ENCODE assay signal across 30 mouse cellular contexts in the genomic region with DNA sequence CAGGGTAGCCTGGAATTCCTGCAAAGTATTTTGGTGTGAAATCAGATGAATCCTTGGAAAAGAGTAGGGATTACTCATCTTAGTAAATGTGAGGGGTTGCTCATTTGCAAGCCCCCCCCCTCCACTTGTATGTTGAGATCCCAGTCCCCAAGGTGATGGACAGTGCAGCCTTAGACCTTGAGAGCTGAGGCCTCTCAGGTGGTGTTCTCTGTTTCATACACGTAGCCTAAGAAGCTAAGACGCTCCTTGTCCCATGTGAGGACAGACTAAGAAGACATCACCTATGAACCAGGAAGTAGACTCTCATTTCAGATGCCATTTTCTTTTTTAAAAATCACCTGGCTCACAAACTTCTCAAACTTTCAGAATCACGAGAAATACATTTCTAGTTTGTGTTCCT.
DNase-seq lines count a peak whose midpoint lies in the region; ATAC-seq and TF ChIP-seq lines count a peak whose summit lies in the region.
"Had no signal": no experiment of that assay in that cellular context is flagged by ENCODE, and none has a peak within 500 bp of the region (broad histone marks: within the 10 kb centered on the region; RNA-seq: fewer than 3 reads in every experiment).

No protein-coding gene starts in this region.

- no peaks in the 10 kb centered on the region for H3K27me3 ChIP-seq in intestine, embryonic 14.5 days (replicated peaks; ENCODE audit: control insufficient read depth, insufficient read depth, low read length)
- H3K27me3 ChIP-seq in intestine, postnatal 0 days (replicated peaks; ENCODE audit: control insufficient read depth, insufficient read depth, low read length): no peaks in the 10 kb centered on the region
- no peaks in the 10 kb centered on the region for H3K27me3 ChIP-seq in lung, embryonic 16.5 days (ENCODE audit: control insufficient read depth, insufficient read depth, low read depth, low read length)
- H3K27me3 ChIP-seq in lung, postnatal 0 days (replicated peaks; ENCODE audit: insufficient read depth, low read length): no peaks in the 10 kb centered on the region
- H3K27me3 ChIP-seq in stomach, postnatal 0 days (ENCODE audit: control insufficient read depth, insufficient read depth, low read length): no peaks in the 10 kb centered on the region
- H3K27me3 ChIP-seq: CH12.LX; embryonic facial prominence, embryonic 13.5 days; embryonic facial prominence, embryonic 15.5 days; forebrain, embryonic 12.5 days; Patski had no signal

- ATAC-seq in intestine, embryonic 14.5 days (replicated peaks; ENCODE audit: low FRiP score, low TSS enrichment, low read depth): no peak
- ATAC-seq in intestine, postnatal 0 days: no peak
- ATAC-seq in lung, embryonic 16.5 days (ENCODE audit: low read depth): no peak
- no peak for ATAC-seq in lung, postnatal 0 days
- peak; percentile 59; the same call in 1 of the 2 replicates for ATAC-seq in stomach, postnatal 0 days (ENCODE audit: low FRiP score, low TSS enrichment)
- ATAC-seq: activated CD4-positive, CD25-positive, alpha-beta regulatory T cell, adult 4 months; CD4-positive, CD25-positive, alpha-beta regulatory T cell, adult 4 months; forebrain, embryonic 14.5 days; Patski had no signal

- TF ChIP-seq EP300 in lung, postnatal 0 days (IDR thresholded peaks at IDR 0.05): no peak
- TF ChIP-seq EP300 in stomach, postnatal 0 days (optimal IDR thresholded peaks at IDR 0.05): no peak

- no peaks in the 10 kb centered on the region for H3K36me3 ChIP-seq in intestine, embryonic 14.5 days (ENCODE audit: control insufficient read depth, insufficient read depth, low read length)
- no peaks in the 10 kb centered on the region for H3K36me3 ChIP-seq in intestine, postnatal 0 days (ENCODE audit: control insufficient read depth, insufficient read depth)
- H3K36me3 ChIP-seq in lung, embryonic 16.5 days (ENCODE audit: control insufficient read depth, insufficient read depth, low read length): no peaks in the 10 kb centered on the region
- H3K36me3 ChIP-seq in lung, postnatal 0 days (ENCODE audit: insufficient read depth, low read length): no peaks in the 10 kb centered on the region
- no peaks in the 10 kb centered on the region for H3K36me3 ChIP-seq in stomach, postnatal 0 days (ENCODE audit: control insufficient read depth, insufficient read depth, low read length)
- H3K36me3 ChIP-seq: embryonic facial prominence, embryonic 13.5 days; embryonic facial prominence, embryonic 15.5 days; forebrain, embryonic 10.5 days; forebrain, embryonic 12.5 days; G1E had no signal

- no peak overlapping the region for H3K27ac ChIP-seq in intestine, embryonic 14.5 days (ENCODE audit: low read depth)
- no peak overlapping the region for H3K27ac ChIP-seq in intestine, postnatal 0 days (ENCODE audit: low read depth, low read length)
- 0 out of 2 replicates have a peak overlapping the region, but pooled peaks have one; percentile 1 for H3K27ac ChIP-seq in lung, embryonic 16.5 days (ENCODE audit: low read length)
- no peak overlapping the region for H3K27ac ChIP-seq in lung, postnatal 0 days (ENCODE audit: low read length)
- H3K27ac ChIP-seq in stomach, postnatal 0 days (replicated peaks): no peak overlapping the region
- H3K27ac ChIP-seq: embryonic facial prominence, embryonic 13.5 days; embryonic facial prominence, embryonic 15.5 days; forebrain, embryonic 10.5 days; forebrain, embryonic 12.5 days had no signal

- 0 out of 2 replicates have a peak, but pooled peaks cover 4% of the 10 kb centered on the region for H3K9me3 ChIP-seq in intestine, embryonic 14.5 days (ENCODE audit: control insufficient read depth, low read length)
- H3K9me3 ChIP-seq in intestine, postnatal 0 days (ENCODE audit: control insufficient read depth): no peaks in the 10 kb centered on the region
- H3K9me3 ChIP-seq in lung, embryonic 16.5 days (ENCODE audit: control insufficient read depth, low read length): peaks cover 4% of the 10 kb centered on the region; the same call in 1 of the 2 replicates
- H3K9me3 ChIP-seq in lung, postnatal 0 days (ENCODE audit: low read length): no peaks in the 10 kb centered on the region; the same call in 1 of the 2 replicates
- H3K9me3 ChIP-seq in stomach, postnatal 0 days (ENCODE audit: control insufficient read depth, low read length): no peaks in the 10 kb centered on the region
- H3K9me3 ChIP-seq: embryonic facial prominence, embryonic 13.5 days; forebrain, embryonic 12.5 days; G1E had no signal

- no peak overlapping the region for H3K9ac ChIP-seq in intestine, embryonic 14.5 days (ENCODE audit: low read length)
- no peak overlapping the region for H3K9ac ChIP-seq in intestine, postnatal 0 days (ENCODE audit: low read depth, low read length)
- no peak overlapping the region for H3K9ac ChIP-seq in lung, embryonic 16.5 days (ENCODE audit: low read length)
- H3K9ac ChIP-seq in lung, postnatal 0 days (replicated peaks; ENCODE audit: low read depth): no peak overlapping the region
- H3K9ac ChIP-seq in stomach, postnatal 0 days (ENCODE audit: low read length): no peak overlapping the region
- H3K9ac ChIP-seq: embryonic facial prominence, embryonic 13.5 days; embryonic facial prominence, embryonic 15.5 days; forebrain, embryonic 12.5 days had no signal

- DNase-seq in heart, adult 11 months: peak; percentile 36
- no peak for DNase-seq in heart, adult 18-20 months
- DNase-seq in intestine, embryonic 14.5 days (ENCODE audit: low spot score): peak; percentile 18
- no peak for DNase-seq in lung, postnatal 0 days (ENCODE audit: low spot score)
- no peak for DNase-seq in stomach, postnatal 0 days (ENCODE audit: low spot score)
- DNase-seq in spleen, postnatal 4 days (ENCODE audit: low spot score in 2 of 2): no peak
- DNase-seq: adrenal gland, adult 2 months; adrenal gland, postnatal 10 days; adrenal gland, postnatal 25 days; B cell, adult 2 months; cerebellum, adult 11 months; cerebellum, adult 18-20 months; cerebellum, adult 8-10 months; cerebellum, adult 9-11 months; cerebellum, postnatal 14 days; cerebellum, postnatal 36 days; embryo, embryonic 11 days had no signal

- 80% methylated on average over 3 of the region's 3 CpGs for WGBS in intestine, embryonic 14.5 days
- WGBS in intestine, postnatal 0 days: 67% methylated on average over 3 of the region's 3 CpGs
- WGBS in lung, embryonic 16.5 days: 58% methylated on average over 3 of the region's 3 CpGs
- 79% methylated on average over 3 of the region's 3 CpGs for WGBS in lung, postnatal 0 days
- WGBS in stomach, postnatal 0 days: 56% methylated on average over 3 of the region's 3 CpGs

- no peak for TF ChIP-seq CTCF in intestine, postnatal 0 days (IDR thresholded peaks at IDR 0.05; ENCODE audit: low read depth)
- TF ChIP-seq CTCF in lung, postnatal 0 days (IDR thresholded peaks at IDR 0.05): no peak
- no peak for TF ChIP-seq CTCF in stomach, postnatal 0 days (IDR thresholded peaks at IDR 0.05; ENCODE audit: low read depth)

- H3K4me1 ChIP-seq in intestine, embryonic 14.5 days (replicated peaks; ENCODE audit: control insufficient read depth, insufficient read depth, low read length): no peaks in the 10 kb centered on the region
- H3K4me1 ChIP-seq in intestine, postnatal 0 days (replicated peaks; ENCODE audit: control insufficient read depth, insufficient read depth, low read length): no peaks in the 10 kb centered on the region
- no peaks in the 10 kb centered on the region for H3K4me1 ChIP-seq in lung, embryonic 16.5 days (replicated peaks; ENCODE audit: control insufficient read depth, insufficient read depth, low read length)
- H3K4me1 ChIP-seq in lung, postnatal 0 days (ENCODE audit: insufficient read depth, low read depth, low read length): no peaks in the 10 kb centered on the region
- no peaks in the 10 kb centered on the region for H3K4me1 ChIP-seq in stomach, postnatal 0 days (replicated peaks; ENCODE audit: control insufficient read depth, insufficient read depth)
- H3K4me1 ChIP-seq: embryonic facial prominence, embryonic 13.5 days; embryonic facial prominence, embryonic 15.5 days; forebrain, embryonic 10.5 days; forebrain, embryonic 12.5 days had no signal

- H3K4me2 ChIP-seq in intestine, embryonic 14.5 days (ENCODE audit: low read length): no peak overlapping the region
- no peak overlapping the region for H3K4me2 ChIP-seq in intestine, postnatal 0 days (replicated peaks; ENCODE audit: low read depth)
- H3K4me2 ChIP-seq in lung, embryonic 16.5 days (ENCODE audit: low read depth, low read length): no peak overlapping the region
- H3K4me2 ChIP-seq in lung, postnatal 0 days (replicated peaks; ENCODE audit: low read depth, low read length): no peak overlapping the region
- no peak overlapping the region for H3K4me2 ChIP-seq in stomach, postnatal 0 days (replicated peaks; ENCODE audit: low read depth)
- H3K4me2 ChIP-seq: embryonic facial prominence, embryonic 13.5 days; embryonic facial prominence, embryonic 15.5 days; forebrain, embryonic 12.5 days had no signal

- H3K4me3 ChIP-seq in intestine, embryonic 14.5 days (ENCODE audit: low read depth, low read length): no peak overlapping the region
- H3K4me3 ChIP-seq in intestine, postnatal 0 days (ENCODE audit: low read depth, low read length): no peak overlapping the region
- H3K4me3 ChIP-seq in lung, embryonic 16.5 days (ENCODE audit: low read length): no peak overlapping the region
- no peak overlapping the region for H3K4me3 ChIP-seq in lung, postnatal 0 days (ENCODE audit: low read depth, low read length)
- no peak overlapping the region for H3K4me3 ChIP-seq in stomach, postnatal 0 days (ENCODE audit: low read depth, low read length)
- H3K4me3 ChIP-seq: embryonic facial prominence, embryonic 13.5 days; embryonic facial prominence, embryonic 15.5 days; erythroblast, embryonic 14.5 days; forebrain, embryonic 10.5 days; forebrain, embryonic 12.5 days had no signal

Comparison
In these comparisons a context has a peak if more than half of its experiments do, and no peak if none do; other contexts are left out.
1. DNase-seq: peak in heart, adult 11 months (single experiment) and intestine, embryonic 14.5 days (single experiment); none in heart, adult 18-20 months (0 of 2), lung, postnatal 0 days (single experiment), stomach, postnatal 0 days (single experiment) and spleen, postnatal 4 days (0 of 2).